Mouse (Mus musculus) layer of hippocampus, adult 8-10 months (tissue): Measurements from ENCODE around the gene Cdr2l. TPM values are rescaled to one million over a fixed set of nuclear protein-coding genes. Genes with fewer than 3 reads are reported as not detected.
"Not testable (repeated sequence)": the region's sequence is repeated elsewhere in the genome, so short reads cannot be mapped to it uniquely, and the experiment has no call there.

Experiments used
- DNase-seq, 2 experiments: peaks; one replicate each; pipeline ENCODE4 v3.0.0; 2022; ENCODE audit warnings: low spot score in 2 of 2
- total RNA-seq, 4 experiments: library from RNA; stranded (reverse); gene quantifications; 2 replicates each; pipeline ENCODE4 v1.2.4; 2022

Cdr2l gene
- total RNA-seq, 4 experiments from 2014 or later, result 25.7 to 29.6 (median 25.9) TPM

DNA sequence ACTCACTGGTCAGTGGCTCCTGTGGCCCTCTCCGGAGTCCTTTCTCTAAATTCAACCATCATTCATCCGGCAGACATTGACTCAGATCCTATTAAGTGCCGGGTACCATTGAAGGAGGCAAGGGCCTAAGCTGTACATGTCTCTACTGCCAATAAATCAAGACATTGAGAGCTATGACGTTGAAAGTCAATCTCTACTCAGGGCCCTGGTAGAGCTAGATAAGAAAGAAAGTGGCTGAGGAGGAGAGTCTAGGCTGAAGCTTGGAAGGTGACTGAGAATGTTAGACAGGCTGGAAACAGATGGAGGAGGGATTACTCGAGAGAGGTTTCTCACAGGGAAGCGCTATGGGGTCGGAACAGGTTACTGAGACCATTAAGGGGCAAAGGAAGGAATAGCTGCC lies 11.3 kb upstream of the Cdr2l start:
- DNase-seq, result no peak

DNA sequence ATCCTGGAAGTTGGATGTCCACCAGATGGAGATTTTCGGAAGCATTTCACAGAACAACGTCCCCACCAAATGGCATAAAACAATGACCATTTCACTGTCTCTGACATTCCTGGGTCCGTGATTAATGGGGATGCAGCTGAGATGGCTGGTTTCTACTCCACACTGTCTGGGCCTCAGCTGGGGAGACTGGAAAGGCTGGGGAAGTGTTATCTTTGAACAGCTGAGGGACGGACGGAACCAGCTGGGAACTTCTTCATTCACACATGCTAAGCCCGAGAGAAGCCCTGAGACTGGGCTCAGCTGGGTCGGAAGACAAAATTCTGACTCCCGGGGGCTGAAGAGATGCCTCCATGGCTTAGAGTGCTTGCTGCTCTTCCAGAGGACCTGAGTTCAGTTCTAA lies 10.4 kb upstream of the Cdr2l start:
- DNase-seq, result no peak

DNA sequence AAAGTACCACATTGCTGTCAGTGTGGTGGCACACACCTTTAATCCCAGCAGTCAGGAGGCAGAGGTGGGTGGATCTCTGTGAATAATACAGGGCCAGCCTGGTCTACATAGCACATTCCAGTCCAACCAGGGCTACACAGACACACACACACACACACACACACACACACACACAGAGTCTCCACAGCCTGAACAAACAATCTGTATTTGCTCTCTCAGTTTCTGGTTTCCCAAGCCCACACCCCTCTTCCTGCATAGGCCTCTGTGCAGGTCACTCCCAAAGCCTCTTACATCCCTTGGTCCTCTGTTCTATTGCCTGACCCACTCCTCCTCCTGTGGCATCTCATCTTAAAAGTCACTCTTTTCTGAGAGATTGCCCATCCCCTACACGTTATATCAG lies 9.7 kb upstream of the Cdr2l start:
- no peak for DNase-seq

DNA sequence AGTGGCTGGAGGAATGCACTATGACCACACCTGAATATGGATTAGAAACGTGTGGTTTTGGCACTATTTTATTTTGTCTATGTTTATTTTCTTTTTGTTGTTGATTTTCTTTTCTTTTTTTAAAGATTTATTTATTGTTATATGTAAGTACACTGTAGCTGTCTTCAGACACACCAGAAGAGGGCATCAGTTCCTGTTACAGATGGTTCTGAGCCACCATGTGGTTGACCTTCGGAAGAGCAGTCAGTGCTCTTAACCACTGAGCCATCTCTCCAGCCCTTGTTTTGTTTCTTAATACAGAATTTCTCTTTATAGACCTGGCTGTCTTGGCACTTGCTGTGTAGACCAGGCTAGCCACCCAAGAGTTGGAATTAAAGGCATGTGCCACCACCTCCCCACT lies 9.0 kb upstream of the Cdr2l start:
- no peak for DNase-seq

DNA sequence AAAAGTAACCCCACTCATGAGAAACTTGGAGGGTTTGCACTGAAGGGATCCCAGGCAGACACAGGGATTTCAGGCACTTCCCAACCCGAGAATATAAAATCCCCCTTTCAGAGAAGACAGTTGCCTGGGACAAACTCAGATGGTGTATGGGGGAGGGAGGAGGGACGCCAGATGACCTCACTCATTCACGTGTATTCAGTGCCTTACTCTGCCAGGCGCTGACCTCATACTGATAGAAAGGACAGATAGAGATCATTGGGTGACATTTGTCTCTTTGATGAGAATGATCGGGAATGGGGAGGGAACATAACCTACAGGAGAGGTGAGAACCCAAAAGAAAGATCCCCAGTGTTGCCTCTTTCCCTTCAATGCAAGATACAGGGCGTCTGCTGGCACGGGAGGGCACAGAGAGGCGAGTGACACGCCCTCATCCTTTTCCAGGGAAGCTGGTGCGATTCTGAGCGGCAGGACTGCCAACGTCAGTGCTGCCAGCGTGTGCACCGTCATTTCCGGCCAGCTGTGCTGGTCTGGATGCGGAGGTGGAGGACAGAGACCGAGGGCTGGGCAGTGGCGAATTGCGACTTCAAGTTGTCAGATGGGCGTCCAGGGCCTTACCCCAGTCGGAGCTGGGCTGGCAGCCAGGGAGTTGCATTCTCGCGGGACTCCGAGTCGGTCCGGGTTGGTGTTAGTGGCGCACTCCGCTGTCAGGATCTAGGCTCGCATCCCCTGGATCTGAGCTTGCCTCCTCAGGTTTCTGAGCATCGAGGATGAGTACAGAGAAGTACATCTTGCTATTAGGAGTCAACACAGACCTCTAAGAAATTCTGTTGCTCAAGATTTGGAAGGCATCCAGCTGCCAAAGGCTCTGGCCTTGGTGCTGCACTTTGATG lies 7.7 kb upstream of the Cdr2l start:
- DNase-seq, result peak; percentile 82 to 85

DNA sequence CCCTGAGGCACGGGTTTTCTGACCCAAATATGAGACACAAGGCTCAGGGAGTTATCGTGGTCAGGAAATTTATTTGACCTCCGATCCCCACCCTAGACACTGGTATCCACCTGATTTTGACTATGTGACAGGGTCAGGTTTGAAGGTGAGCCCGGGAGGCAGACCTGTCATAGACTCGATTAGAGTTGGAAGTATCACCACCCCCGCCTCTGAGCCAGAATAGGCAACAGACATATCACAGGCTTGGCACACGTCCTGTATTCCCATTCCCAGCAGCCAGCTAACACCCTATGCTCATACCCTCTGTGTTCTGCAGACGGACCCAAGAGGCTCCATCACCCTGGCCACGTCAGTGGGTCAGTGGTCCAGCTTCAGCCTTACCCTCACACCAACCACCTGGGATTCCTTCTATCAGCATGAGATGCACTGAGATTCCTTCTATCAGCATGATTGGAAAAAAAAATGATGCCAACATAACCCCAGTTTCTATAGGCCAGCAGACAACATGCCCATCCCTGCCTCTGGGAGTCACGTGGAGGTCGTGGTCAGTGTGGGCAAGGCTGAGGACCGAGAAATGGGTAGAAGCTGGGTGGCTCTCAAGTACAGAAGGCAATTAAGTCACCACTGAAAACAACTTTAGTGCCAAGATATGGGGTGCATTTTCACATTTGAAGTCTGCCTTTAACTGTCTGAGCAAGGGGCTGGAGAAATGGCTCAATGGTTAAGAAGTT lies 6.9 kb upstream of the Cdr2l start:
- peak in 1 of 2 experiments; percentile 52 for DNase-seq

DNA sequence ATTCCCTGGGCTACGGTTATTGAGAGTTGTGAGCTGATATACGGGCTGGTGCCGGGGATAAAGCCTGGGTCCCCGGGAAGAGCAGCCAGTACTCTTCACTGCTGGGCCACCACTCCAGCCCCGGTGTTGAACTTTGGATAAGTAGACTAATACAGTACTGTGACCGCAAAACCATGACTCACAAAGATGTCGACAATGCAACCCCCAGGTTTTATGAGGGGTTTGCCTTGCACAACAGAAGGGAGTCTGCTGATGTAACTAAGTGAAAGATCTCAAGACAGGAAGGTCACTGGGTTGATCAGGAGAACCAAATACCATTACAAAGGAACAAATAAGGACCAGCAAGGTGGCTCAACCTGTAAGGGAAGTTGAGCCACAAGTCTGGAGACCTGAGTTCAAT lies 5.0 kb upstream of the Cdr2l start:
- DNase-seq, result no peak

DNA sequence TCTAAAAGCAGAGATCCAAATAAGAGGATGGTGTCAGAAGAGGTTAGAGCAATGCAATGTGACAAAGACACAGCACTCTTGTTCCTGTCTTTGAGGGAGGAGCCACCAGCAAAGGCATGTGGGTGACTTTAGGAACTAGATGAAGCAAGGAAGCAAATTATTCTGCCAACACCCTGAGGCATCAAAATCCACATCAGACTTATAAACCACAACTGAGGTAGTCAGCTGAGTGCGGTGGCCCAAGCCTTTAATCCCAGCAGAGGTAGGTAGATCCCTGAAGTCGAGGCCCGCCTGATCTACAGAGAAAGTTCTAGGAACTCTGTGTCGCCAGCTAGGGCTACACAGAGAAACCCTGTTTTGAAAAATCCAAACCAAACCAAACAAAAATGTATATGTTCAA lies 4.5 kb upstream of the Cdr2l start:
- no peak for DNase-seq

DNA sequence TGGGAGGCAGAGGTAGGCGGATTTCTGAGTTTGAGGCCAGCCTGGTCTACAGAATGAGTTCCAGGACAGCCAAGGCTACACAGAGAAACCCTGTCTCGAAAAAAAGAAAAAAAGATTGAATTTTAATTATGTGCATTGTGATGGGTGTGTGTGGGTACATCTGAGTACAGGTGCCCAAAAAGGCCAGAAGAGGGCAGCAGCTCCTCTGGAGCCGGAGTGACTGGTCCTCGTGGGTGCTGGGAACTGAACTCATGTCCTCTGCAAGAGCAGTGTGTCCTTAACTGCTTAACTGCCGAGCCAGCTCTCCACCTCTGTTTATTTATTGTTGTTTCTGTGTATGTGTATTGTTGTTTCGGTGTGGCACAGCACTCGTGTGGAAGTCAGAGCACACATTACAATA lies 3.9 kb upstream of the Cdr2l start:
- no peak for DNase-seq

DNA sequence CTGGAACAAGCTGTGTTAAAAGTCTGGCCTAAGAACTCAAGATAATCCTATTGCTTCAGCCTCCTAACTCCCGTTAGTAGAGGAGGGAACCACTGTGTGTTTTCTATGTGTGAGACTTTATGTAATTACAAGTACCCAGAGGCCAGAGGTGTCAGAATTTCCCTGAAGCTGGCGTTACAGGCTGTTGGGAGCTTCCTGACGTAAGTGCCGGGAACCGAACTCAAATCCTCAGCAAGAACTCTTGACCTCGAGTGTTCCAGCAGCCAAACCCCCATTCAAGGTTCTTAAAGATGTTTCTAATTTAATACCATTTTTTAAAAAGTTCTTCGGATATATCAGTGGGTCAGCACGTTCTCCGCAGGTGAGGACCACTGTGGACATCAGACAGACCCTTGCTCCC lies 440 bp upstream of the Cdr2l start:
- DNase-seq, result no peak

DNA sequence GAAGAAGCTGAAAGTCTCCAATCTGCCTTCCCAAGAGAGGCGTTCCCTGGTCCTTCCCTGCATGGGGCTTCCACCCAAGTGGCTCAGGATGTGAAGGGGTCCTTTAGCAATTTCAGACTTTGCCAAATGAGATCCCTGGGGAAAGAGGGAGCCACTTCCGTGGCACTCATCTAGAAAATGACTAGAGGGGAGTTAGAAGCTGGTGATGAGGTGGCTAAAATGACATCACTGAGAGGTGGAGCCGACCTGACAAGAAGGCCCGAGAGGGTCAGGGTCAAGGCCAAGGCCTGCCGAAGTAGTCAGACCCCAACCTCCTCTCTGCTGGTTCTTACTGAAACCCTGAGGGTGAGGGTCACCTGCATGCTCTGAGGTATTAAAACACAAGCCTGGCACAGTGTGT lies 1.2 kb downstream of the Cdr2l start:
- DNase-seq, result no peak

DNA sequence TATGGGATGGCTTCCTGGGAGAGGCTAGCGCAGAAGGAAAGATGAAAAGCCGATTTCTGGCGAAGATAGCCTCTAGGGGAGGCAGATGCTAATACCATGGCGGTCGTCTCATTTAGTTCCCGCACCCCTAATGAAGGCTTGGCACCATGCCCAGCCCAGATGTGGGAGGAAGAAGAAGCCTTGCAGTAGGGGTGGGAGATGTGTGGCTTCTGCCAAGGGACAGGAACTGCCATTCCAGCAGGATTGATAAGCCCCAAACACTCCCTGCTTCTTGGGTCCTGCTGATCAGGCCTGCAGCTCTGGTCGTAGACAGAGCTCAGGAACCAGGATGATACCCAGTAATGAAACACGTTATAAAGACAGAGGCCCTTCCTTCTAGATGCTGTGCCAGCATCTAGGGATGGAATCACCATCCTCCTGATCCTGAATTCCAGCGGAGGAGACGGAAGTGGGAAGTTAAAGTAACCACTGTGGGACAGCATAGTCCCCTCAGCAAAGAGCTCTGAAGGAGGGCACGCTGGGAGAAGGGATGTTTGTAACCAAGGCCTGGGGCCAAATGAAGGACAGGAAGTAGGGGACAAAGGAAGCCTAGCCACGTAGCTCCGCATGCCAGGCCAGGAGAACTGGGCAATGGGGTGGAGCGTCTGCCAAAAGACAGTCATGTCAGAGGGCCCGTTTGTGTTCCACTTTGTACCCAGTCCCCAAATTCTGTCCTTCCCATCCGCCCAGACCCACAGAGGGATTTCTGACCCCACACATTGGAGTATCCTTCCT lies 2.2 kb downstream of the Cdr2l start:
- peak in 1 of 2 experiments; percentile 51 for DNase-seq

DNA sequence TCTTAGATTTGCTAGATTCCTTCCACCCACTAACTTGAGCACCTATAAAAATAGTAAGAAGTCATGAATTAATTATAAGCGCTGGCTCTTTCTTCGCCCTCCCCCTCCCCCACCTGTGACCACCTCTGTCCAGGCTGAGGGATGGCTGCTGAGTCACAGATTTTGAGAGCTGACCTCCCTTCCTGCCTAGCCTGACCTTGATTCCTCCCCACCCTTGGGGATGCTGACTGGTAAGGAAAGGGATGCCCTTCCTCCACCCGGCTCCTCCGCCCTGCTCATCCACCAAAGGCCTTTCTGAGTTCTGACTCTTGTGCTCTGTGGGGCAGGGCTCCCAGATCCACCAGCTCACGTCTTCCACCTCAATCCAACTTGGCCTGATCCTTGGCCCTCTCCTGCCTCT lies 2.9 kb downstream of the Cdr2l start:
- DNase-seq, result no peak

DNA sequence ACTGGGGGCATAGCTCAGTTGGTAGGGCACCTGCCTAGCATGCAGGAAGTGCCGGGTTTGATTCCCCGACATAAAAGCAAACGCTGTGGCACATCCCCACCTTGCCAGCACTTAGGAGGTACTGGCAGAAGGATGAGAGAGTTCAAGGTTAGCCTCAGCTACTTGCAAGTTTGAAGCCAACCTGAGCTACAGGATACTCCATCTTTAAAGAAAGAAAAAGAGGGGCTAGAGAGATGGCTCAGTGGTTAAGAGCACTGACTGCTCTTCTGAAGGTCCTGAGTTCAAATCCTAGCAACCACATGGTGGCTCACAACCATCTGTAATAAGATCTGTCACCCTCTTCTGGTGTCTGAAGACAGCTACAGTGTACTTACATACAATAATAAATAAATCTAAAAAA lies 5.1 kb downstream of the Cdr2l start:
- not testable (repeated sequence) for DNase-seq

DNA sequence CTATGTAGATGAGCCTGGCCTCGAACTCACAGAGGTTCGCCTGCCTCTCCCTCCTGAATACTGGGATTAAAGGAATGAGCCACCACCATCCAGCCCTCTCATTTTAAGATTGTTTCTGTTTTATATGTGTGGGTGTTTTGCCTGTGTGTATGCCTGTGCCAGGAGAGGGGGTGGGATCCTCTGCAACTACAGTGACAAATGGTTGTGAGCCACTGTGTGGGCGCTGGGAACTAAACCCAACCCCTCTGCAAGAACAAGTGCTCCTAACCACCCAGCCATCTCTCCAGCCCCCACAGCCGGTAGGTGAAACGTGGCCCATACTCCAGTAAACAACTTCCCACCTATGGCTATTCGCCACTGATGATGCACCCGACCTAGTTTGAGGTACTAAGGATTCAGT lies 9.6 kb downstream of the Cdr2l start:
- DNase-seq, result no peak

DNA sequence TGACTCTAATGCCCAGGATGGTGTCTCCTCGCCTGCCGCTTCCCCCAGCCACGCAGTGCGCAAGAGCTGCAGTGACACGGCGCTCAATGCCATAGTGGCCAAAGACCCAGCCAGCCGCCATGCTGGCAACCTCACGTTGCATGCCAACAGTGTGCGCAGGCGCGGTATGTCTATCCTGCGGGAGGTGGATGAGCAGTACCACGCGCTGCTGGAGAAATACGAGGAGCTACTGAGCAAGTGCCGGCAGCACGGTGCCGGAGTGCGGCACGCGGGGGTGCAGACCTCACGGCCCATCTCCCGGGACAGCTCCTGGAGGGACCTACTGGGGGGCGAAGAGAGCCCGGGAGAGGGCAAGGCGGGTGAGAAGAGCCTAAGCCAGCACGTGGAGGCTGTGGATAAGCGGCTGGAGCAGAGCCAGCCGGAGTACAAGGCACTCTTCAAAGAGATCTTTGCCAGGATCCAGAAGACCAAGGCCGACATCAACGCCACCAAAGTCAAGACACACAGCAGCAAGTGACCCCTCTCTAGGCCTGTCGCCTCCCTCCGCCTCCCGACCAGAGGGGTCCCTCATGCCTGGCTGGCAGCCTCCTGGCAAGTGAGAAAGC lies 12.1 kb downstream of the Cdr2l start:
- DNase-seq, result no peak

DNA sequence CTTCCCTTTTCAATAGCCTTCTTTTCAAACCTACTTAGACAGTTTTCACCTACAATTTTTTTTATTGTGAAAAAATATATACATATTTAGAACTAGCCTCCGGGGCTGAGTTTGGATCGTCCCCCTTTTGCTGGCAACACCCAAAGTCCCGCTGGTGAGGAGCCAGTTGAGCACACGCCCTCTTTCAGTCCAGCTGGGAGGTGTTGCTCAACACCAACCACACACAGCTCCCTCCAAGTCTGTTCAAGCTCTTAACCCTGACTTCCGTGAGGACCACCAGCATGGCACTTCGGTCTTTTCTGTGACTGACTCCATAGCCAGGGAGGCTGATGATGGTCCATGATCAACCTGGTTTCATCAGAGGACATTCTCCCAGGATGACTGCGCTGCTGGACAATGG lies 16.4 kb downstream of the Cdr2l start:
- DNase-seq, result no peak

DNA sequence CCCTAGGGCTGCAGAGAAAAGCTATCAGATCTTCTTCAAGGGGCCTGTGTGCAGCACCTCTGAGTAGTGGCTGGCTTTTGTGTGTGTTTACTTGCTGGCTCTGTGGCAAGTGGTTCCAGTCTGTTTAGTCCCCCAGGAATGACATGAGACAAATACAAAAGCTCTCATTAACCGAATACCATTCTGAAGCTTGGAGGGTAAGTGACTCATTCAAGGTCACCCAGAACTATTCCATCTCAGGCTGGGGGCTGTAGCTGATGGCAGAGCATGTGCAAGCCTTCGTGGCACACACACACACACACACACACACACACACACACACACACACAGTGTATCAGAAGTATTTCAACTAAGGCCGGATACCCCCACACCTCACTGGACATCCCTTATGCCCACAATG lies 18.4 kb downstream of the Cdr2l start:
- no peak for DNase-seq

DNA sequence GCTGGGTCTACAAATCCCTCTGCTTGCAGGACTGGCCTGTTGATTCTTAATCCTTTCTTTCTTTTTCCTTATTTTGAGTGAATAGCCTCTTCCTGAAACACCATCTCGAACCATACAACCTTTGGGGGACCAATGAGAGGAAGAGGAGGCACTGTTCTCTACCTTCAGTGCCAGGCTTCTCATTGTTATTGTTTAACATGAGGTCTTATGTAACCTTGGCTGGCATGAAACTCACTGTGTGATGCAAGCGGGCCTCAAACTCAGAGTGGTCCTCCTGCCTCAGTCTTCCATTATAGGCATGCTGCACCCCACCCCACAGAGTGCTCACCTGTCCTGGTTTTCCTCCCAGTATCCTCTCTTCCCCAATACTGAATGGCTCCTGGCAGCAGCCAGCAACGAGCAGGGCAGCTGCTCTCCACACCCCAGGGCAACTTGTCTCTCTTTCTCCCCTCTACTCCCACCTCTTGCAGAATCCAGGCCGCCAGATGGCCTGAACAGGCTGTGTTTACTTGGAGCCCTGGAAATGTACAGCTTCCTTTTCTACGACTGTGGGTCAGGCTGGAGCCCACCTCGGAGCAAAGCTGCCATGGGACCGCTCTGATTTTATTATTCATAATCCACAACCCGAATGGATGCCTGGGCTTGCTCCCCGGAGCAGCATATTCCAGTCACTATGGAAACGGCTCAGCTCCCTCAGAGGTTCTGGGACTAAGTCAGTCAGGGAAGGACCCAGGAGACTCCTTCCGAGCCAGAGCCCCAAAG lies 19.1 kb downstream of the Cdr2l start:
- peak in 1 of 2 experiments; percentile 71 for DNase-seq

DNA sequence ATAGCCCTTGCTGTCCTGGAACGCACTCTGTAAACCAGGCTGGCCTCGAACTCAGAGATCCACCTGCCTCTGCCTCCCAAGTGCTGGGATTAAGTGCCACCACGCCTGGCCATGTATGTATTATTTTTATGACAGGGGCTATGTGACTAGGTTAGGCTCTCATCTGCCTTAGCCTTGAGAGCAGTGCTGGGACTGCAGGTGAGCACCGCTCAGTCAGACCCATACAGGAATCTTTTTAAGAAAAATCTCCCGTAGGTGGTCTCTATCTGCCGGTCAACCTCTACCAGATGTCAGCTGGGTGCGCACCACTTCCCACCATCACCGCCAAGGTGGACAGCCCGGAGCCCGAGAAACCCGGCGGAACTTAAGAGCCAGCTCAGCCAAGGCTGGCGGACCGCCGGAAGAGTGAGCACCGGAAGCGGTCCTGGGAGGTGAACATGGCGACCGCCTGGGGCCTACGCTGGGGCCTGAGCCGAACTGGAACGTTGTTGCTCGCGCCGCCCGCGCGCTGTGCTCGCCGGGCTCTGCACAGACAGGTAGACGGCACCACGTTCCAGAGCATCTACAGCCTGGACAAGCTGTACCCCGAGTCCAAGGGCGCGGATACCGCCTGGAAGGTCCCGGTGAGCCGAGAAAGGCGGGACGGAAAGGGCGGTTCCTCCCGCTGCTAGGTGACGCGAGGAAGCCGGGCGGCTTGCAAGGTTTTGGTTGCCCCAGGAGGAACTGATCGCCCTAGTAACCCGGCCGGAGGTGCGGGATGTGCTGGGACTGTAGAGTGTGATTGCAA lies 21.8 kb downstream of the Cdr2l start, which contains the start of gene Mrpl58:
TSS of gene Mrpl58 (plus strand) at position 415 of the 787 bp plus-strand sequence.
- peak in 1 of 2 experiments; percentile 83 for DNase-seq
